In the genomic region with DNA sequence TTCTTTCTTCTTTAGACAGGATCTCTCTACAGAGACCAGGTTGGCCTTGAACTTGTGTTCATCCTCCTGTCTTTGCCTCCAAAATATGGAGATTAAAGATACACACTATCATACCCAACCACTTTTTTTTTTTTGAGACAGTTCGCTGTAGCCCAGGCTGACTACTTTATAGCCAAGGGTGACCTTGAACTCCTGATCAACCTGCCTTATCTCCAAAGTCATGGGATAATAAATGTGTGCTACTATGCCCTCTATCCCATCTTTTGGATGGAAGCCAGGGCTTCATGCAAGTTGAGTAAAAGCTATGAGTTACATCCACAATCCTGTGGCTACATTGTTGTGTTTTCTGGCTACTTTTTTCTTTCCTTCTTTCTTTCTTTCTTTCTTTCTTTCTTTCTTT, we compare ENCODE assay signal across 26 mouse cellular contexts. TPM values are rescaled to one million over a fixed set of nuclear protein-coding genes. Genes with fewer than 3 reads are reported as not detected.
"Had no signal": no experiment of that assay in that cellular context is flagged by ENCODE, and none has a peak within 500 bp of the region (broad histone marks: within the 10 kb centered on the region; RNA-seq: fewer than 3 reads in every experiment).

No protein-coding gene starts in this region.

- DNase-seq: retina, postnatal 1 day; right cerebral cortex, adult 18-20 months; right cerebral cortex, postnatal 14 days; right cerebral cortex, postnatal 25 days; right cerebral cortex, postnatal 4 days; spleen, adult 18-20 months; thymus, adult 18-20 months; thymus, adult 2 months; thymus, postnatal 14 days; thymus, postnatal 25 days; thymus, postnatal 36 days; thymus, postnatal 4 days had no signal

RNA-seq across cellular contexts. Expression of gene Ldlrad2, which starts 48.9 kb away (rescaled TPM):
- total RNA-seq: neutrophil, adult 5-6 weeks had no signal
- polyA plus RNA-seq: neural tube, embryonic 11.5 days; neural tube, embryonic 12.5 days; neural tube, embryonic 13.5 days; neural tube, embryonic 14.5 days; neural tube, embryonic 15.5 days; small intestine, adult 2 months; spleen, adult 2 months; stomach, embryonic 14.5 days; stomach, embryonic 15.5 days; stomach, embryonic 16.5 days; stomach, postnatal 0 days; thymus, adult 2 months; thymus, postnatal 0 days; urinary bladder, adult 2 months had no signal
